8 mouse cellular contexts compared by ENCODE assay signal in the genomic region with DNA sequence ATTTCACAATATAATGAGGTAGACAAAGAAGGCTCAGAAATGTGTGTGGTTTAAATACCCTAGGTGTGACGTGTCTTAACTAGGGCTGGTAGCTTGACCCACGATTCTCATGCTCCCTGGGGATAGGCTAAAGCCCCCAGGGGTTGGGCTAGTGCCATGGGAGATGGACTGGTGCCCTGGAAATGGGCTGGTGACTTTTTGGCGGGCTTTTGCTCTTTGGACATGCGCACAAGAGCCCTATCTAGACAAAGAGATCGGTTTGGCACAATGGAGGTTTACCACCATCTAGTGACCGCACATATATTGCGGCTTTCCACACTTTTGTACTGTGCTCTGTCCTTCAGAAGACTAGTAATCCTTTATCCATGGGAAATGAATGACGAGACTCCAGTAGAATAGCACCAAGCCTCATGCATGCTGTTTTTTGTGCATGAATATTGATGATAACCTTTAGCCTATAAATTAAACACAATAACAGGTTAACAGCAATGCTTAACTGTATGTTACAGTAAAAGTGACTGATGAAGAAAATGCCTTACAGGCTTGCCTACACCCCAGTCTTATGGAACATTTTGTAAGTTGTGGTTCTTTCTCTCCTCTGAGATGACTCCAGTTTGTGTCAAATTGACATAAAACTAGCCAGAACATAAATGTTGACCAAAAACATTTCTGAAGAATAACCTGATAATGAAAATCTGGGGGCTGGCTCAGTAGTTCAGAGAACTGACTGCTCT. TPM values are rescaled to one million over a fixed set of nuclear protein-coding genes. Genes with fewer than 3 reads are reported as not detected.
A peak's percentile ranks its signal among the peaks of the same experiment; 100 is the strongest.
DNase-seq lines count a peak whose midpoint lies in the region; ATAC-seq and TF ChIP-seq lines count a peak whose summit lies in the region.
"Not testable (repeated sequence)": the region's sequence is repeated elsewhere in the genome, so short reads cannot be mapped to it uniquely, and the experiment has no call there.

No protein-coding gene starts in this region.

- TF ChIP-seq CTCF in E14TG2a.4 (conservative IDR thresholded peaks at IDR 0.05; ENCODE audit: low read length) = 0 out of 2 replicates have a peak, but pooled peaks have one; percentile 10

- H3K36me3 ChIP-seq in E14TG2a.4 (ENCODE audit: insufficient read depth, low read length); forebrain, embryonic 11.5 days (ENCODE audit: control insufficient read depth, insufficient read depth, low read length); heart, embryonic 16.5 days (ENCODE audit: control insufficient read depth, insufficient read depth); kidney, embryonic 16.5 days (ENCODE audit: insufficient read depth, low read length); limb, embryonic 14.5 days (ENCODE audit: control insufficient read depth, insufficient read depth, low read length); midbrain, embryonic 13.5 days; splenic B cell, adult 2 months (ENCODE audit: control insufficient read depth, insufficient read depth, low read length, poor library complexity, severe bottlenecking): not testable (repeated sequence)

- H3K27me3 ChIP-seq in E14TG2a.4 (ENCODE audit: insufficient read depth, low read length); forebrain, embryonic 11.5 days (ENCODE audit: control insufficient read depth, insufficient read depth, low read length); heart, embryonic 16.5 days (ENCODE audit: control insufficient read depth, insufficient read depth, low read length); kidney, embryonic 16.5 days (ENCODE audit: insufficient read depth, low read length); limb, embryonic 14.5 days (ENCODE audit: control insufficient read depth, insufficient read depth, low read length); midbrain, embryonic 13.5 days; splenic B cell, adult 2 months (ENCODE audit: control insufficient read depth, insufficient read depth, low read length, poor library complexity, severe bottlenecking): not testable (repeated sequence)

- not testable (repeated sequence) for H3K4me1 ChIP-seq in E14TG2a.4 (replicated peaks; ENCODE audit: low read depth, low read length); forebrain, embryonic 11.5 days (replicated peaks; ENCODE audit: control insufficient read depth, insufficient read depth, low read length); heart, embryonic 16.5 days (ENCODE audit: control insufficient read depth, insufficient read depth, low read length); kidney, embryonic 16.5 days (ENCODE audit: insufficient read depth, low read length); limb, embryonic 14.5 days (ENCODE audit: control insufficient read depth, insufficient read depth, low read length); midbrain, embryonic 13.5 days (replicated peaks)

- H3K4me2 ChIP-seq in forebrain, embryonic 11.5 days (ENCODE audit: low read depth, low read length, severe bottlenecking) = peak overlapping the region; percentile 37; the same call in 1 of the 2 replicates
- H3K4me2 ChIP-seq in heart, embryonic 16.5 days (ENCODE audit: low read depth, low read length) = peak overlapping the region; percentile 53
- peak overlapping the region; percentile 6; the same call in 1 of the 2 replicates for H3K4me2 ChIP-seq in kidney, embryonic 16.5 days (replicated peaks; ENCODE audit: low read depth, low read length)
- not testable (repeated sequence) for H3K4me2 ChIP-seq in limb, embryonic 14.5 days (replicated peaks; ENCODE audit: low read depth, low read length, severe bottlenecking)
- peak overlapping the region; percentile 56 for H3K4me2 ChIP-seq in midbrain, embryonic 13.5 days (replicated peaks)

- WGBS in forebrain, embryonic 11.5 days = 32% methylated on average over 8 of the region's 8 CpGs
- 25% methylated on average over 8 of the region's 8 CpGs for WGBS in heart, embryonic 16.5 days
- WGBS in kidney, embryonic 16.5 days = 49% methylated on average over 8 of the region's 8 CpGs
- WGBS in limb, embryonic 14.5 days = 56% methylated on average over 8 of the region's 8 CpGs
- WGBS in midbrain, embryonic 13.5 days = 29% methylated on average over 8 of the region's 8 CpGs

- H3K9me3 ChIP-seq in E14TG2a.4 (ENCODE audit: low read length) = peaks cover 52% of the 10 kb centered on the region
- H3K9me3 ChIP-seq in forebrain, embryonic 11.5 days (ENCODE audit: control insufficient read depth, low read length); heart, embryonic 16.5 days (replicated peaks; ENCODE audit: control insufficient read depth, low read length); kidney, embryonic 16.5 days (ENCODE audit: low read length); limb, embryonic 14.5 days (ENCODE audit: control insufficient read depth, low read length); midbrain, embryonic 13.5 days: not testable (repeated sequence)

- peak overlapping the region; percentile 53; the same call in 1 of the 2 replicates for H3K27ac ChIP-seq in forebrain, embryonic 11.5 days (ENCODE audit: low read depth, low read length)
- not testable (repeated sequence) for H3K27ac ChIP-seq in heart, embryonic 16.5 days (ENCODE audit: low read length); kidney, embryonic 16.5 days (ENCODE audit: low read length); limb, embryonic 14.5 days (replicated peaks; ENCODE audit: low read depth, low read length)
- peak overlapping the region; percentile 80 for H3K27ac ChIP-seq in midbrain, embryonic 13.5 days

- DNase-seq in c-Kit-positive CD71-positive TER-119-negative erythroid progenitor cells, embryonic 14.5 days (ENCODE audit: low read depth) = peak; percentile 15
- DNase-seq in forebrain, embryonic 11.5 days (ENCODE audit: low spot score) = peak; percentile 74
- DNase-seq in limb, embryonic 14.5 days (ENCODE audit: low spot score) = peak; percentile 71
- DNase-seq in splenic B cell, adult 2 months (ENCODE audit: low read depth, low spot score) = peak; percentile 52

- TF ChIP-seq POLR2A in limb, embryonic 14.5 days (IDR thresholded peaks at IDR 0.05; ENCODE audit: borderline replicate concordance, extremely low read depth, insufficient read depth, insufficient read length) = not testable (repeated sequence)

- H3K4me3 ChIP-seq in E14TG2a.4 (replicated peaks; ENCODE audit: low read length); kidney, embryonic 16.5 days (ENCODE audit: low read length): not testable (repeated sequence)
- H3K4me3 ChIP-seq in forebrain, embryonic 11.5 days (ENCODE audit: low read depth, low read length) = peak overlapping the region; percentile 7; the same call in 1 of the 2 replicates
- peak overlapping the region; percentile 26 for H3K4me3 ChIP-seq in heart, embryonic 16.5 days (ENCODE audit: low read length)
- H3K4me3 ChIP-seq in limb, embryonic 14.5 days (replicated peaks; ENCODE audit: low read length) = peak overlapping the region; percentile 10; the same call in 1 of the 2 replicates
- peak overlapping the region; percentile 34 for H3K4me3 ChIP-seq in midbrain, embryonic 13.5 days (replicated peaks)

- H3K9ac ChIP-seq in forebrain, embryonic 11.5 days (ENCODE audit: low read length) = peak overlapping the region; percentile 37; the same call in 1 of the 2 replicates
- peak overlapping the region; percentile 5; the same call in 1 of the 2 replicates for H3K9ac ChIP-seq in heart, embryonic 16.5 days (ENCODE audit: low read length)
- not testable (repeated sequence) for H3K9ac ChIP-seq in kidney, embryonic 16.5 days (replicated peaks; ENCODE audit: low read length)
- 0 out of 2 replicates have a peak overlapping the region, but pooled peaks have one; percentile 21 for H3K9ac ChIP-seq in limb, embryonic 14.5 days (ENCODE audit: low read depth, low read length, severe bottlenecking)
- peak overlapping the region; percentile 61 for H3K9ac ChIP-seq in midbrain, embryonic 13.5 days (replicated peaks)

- peak; percentile 96 for ATAC-seq in forebrain, embryonic 11.5 days (replicated peaks; ENCODE audit: low FRiP score)
- ATAC-seq in heart, embryonic 16.5 days (replicated peaks; ENCODE audit: extremely low read depth, insufficient read depth, low FRiP score) = peak; percentile 69
- ATAC-seq in kidney, embryonic 16.5 days (ENCODE audit: low FRiP score, low TSS enrichment) = peak; percentile 70; the same call in 1 of the 2 replicates
- ATAC-seq in limb, embryonic 14.5 days (ENCODE audit: low FRiP score, low read depth) = peak; percentile 60; the same call in 1 of the 2 replicates
- ATAC-seq in midbrain, embryonic 13.5 days = peak; percentile 94

RNA-seq across cellular contexts. Expression of gene Zfp932, which starts 27.5 kb away (rescaled TPM):
- polyA plus RNA-seq in forebrain, embryonic 11.5 days (2014; fragmentation: Nextera tagmentation; extraction: Ambion mirVana) = 28.0 and 28.6 TPM in 2 replicates
- polyA plus RNA-seq in heart, embryonic 16.5 days (2015; fragmentation: Nextera tagmentation; extraction: Ambion mirVana) = 10.7 and 11.9 TPM in 2 replicates
- 19.8 and 24.0 TPM in 2 replicates for polyA plus RNA-seq in kidney, embryonic 16.5 days (2015; fragmentation: Nextera tagmentation; extraction: Ambion mirVana)
- polyA plus RNA-seq in limb, embryonic 14.5 days (2012; rRNA removed) = 19.6 and 25.7 TPM in 2 replicates
- polyA plus RNA-seq in limb, embryonic 14.5 days (2014; fragmentation: Nextera tagmentation; extraction: Ambion mirVana) = 22.1 and 24.4 TPM in 2 replicates
- polyA plus RNA-seq in midbrain, embryonic 13.5 days (2015; fragmentation: Nextera tagmentation; extraction: Ambion mirVana) = 23.8 and 24.7 TPM in 2 replicates

RNA-seq across cellular contexts. Expression of gene Gm17655, which starts 48.5 kb away (rescaled TPM):
- 5.7 and 6.4 TPM in 2 replicates for polyA plus RNA-seq in forebrain, embryonic 11.5 days (2014; fragmentation: Nextera tagmentation; extraction: Ambion mirVana)
- polyA plus RNA-seq in heart, embryonic 16.5 days (2015; fragmentation: Nextera tagmentation; extraction: Ambion mirVana) = 3.5 and 3.7 TPM in 2 replicates
- polyA plus RNA-seq in kidney, embryonic 16.5 days (2015; fragmentation: Nextera tagmentation; extraction: Ambion mirVana) = 4.2 and 6.9 TPM in 2 replicates
- 0.93 and 1.1 TPM in 2 replicates for polyA plus RNA-seq in limb, embryonic 14.5 days (2012; rRNA removed)
- 3.1 and 3.7 TPM in 2 replicates for polyA plus RNA-seq in limb, embryonic 14.5 days (2014; fragmentation: Nextera tagmentation; extraction: Ambion mirVana)
- polyA plus RNA-seq in midbrain, embryonic 13.5 days (2015; fragmentation: Nextera tagmentation; extraction: Ambion mirVana) = 6.9 and 7.9 TPM in 2 replicates

Comparison
In these comparisons a context has a peak if more than half of its experiments do, and no peak if none do; other contexts are left out.
1. DNase-seq: peak in every context shown above with its lines; median percentile 74 in forebrain, embryonic 11.5 days; 71 in limb, embryonic 14.5 days; 52 in splenic B cell, adult 2 months; 15 in c-Kit-positive CD71-positive TER-119-negative erythroid progenitor cells, embryonic 14.5 days.